In genomic region chr5:14986649-14987387, GRCm38 (mm10) we compare ENCODE assay signal across 24 mouse cellular contexts. TPM values are rescaled to one million over a fixed set of nuclear protein-coding genes. Genes with fewer than 3 reads are reported as not detected.
DNase-seq lines count a peak whose midpoint lies in the region; ATAC-seq and TF ChIP-seq lines count a peak whose summit lies in the region.
"Not testable (repeated sequence)": the region's sequence is repeated elsewhere in the genome, so short reads cannot be mapped to it uniquely, and the experiment has no call there.
"Had no signal": no experiment of that assay in that cellular context is flagged by ENCODE, and none has a peak within 500 bp of the region (broad histone marks: within the 10 kb centered on the region; RNA-seq: fewer than 3 reads in every experiment).

No protein-coding gene starts in this region.

- DNase-seq in hindbrain, embryonic 11.5 days (ENCODE audit: low spot score); midbrain, postnatal 0 days (ENCODE audit: low spot score); stomach, postnatal 0 days (ENCODE audit: low spot score): not testable (repeated sequence)

- H3K27me3 ChIP-seq in forebrain, embryonic 12.5 days; hindbrain, embryonic 11.5 days (ENCODE audit: control insufficient read depth, insufficient read depth, low read length); intestine, postnatal 0 days (replicated peaks; ENCODE audit: control insufficient read depth, insufficient read depth, low read length); limb, embryonic 12.5 days; lung, embryonic 16.5 days (ENCODE audit: control insufficient read depth, insufficient read depth, low read depth, low read length); midbrain, postnatal 0 days (ENCODE audit: insufficient read depth, low read length); stomach, postnatal 0 days (ENCODE audit: control insufficient read depth, insufficient read depth, low read length): not testable (repeated sequence)

- H3K4me3 ChIP-seq in forebrain, embryonic 12.5 days (replicated peaks); hindbrain, embryonic 11.5 days (ENCODE audit: low read depth, low read length); intestine, postnatal 0 days (ENCODE audit: low read depth, low read length); limb, embryonic 12.5 days (replicated peaks); lung, embryonic 16.5 days (ENCODE audit: low read length); midbrain, postnatal 0 days (ENCODE audit: low read depth, low read length); stomach, postnatal 0 days (ENCODE audit: low read depth, low read length): not testable (repeated sequence)

- not testable (repeated sequence) for H3K36me3 ChIP-seq in forebrain, embryonic 12.5 days (replicated peaks); hindbrain, embryonic 11.5 days (ENCODE audit: control insufficient read depth, insufficient read depth, low read length); intestine, postnatal 0 days (ENCODE audit: control insufficient read depth, insufficient read depth); limb, embryonic 12.5 days; lung, embryonic 16.5 days (ENCODE audit: control insufficient read depth, insufficient read depth, low read length); midbrain, postnatal 0 days (ENCODE audit: insufficient read depth, low read length); stomach, postnatal 0 days (ENCODE audit: control insufficient read depth, insufficient read depth, low read length)

- TF ChIP-seq EP300 in stomach, postnatal 0 days (optimal IDR thresholded peaks at IDR 0.05), result not testable (repeated sequence)

- not testable (repeated sequence) for H3K27ac ChIP-seq in forebrain, embryonic 12.5 days; hindbrain, embryonic 11.5 days (ENCODE audit: low read depth, low read length); intestine, postnatal 0 days (ENCODE audit: low read depth, low read length); limb, embryonic 12.5 days; lung, embryonic 16.5 days (ENCODE audit: low read length); midbrain, postnatal 0 days (ENCODE audit: low read depth, low read length); stomach, postnatal 0 days (replicated peaks)

- not testable (repeated sequence) for H3K4me1 ChIP-seq in forebrain, embryonic 12.5 days; hindbrain, embryonic 11.5 days (replicated peaks; ENCODE audit: control insufficient read depth, insufficient read depth, low read length); intestine, postnatal 0 days (replicated peaks; ENCODE audit: control insufficient read depth, insufficient read depth, low read length); limb, embryonic 12.5 days (replicated peaks); lung, embryonic 16.5 days (replicated peaks; ENCODE audit: control insufficient read depth, insufficient read depth, low read length); midbrain, postnatal 0 days (ENCODE audit: insufficient read depth, low read length); stomach, postnatal 0 days (replicated peaks; ENCODE audit: control insufficient read depth, insufficient read depth)

- H3K4me2 ChIP-seq in forebrain, embryonic 12.5 days; hindbrain, embryonic 11.5 days (replicated peaks; ENCODE audit: low read depth, low read length); intestine, postnatal 0 days (replicated peaks; ENCODE audit: low read depth); limb, embryonic 12.5 days; lung, embryonic 16.5 days (ENCODE audit: low read depth, low read length); midbrain, postnatal 0 days (ENCODE audit: low read depth, low read length, poor library complexity, severe bottlenecking); stomach, postnatal 0 days (replicated peaks; ENCODE audit: low read depth): not testable (repeated sequence)

- H3K9ac ChIP-seq in forebrain, embryonic 12.5 days; hindbrain, embryonic 11.5 days (ENCODE audit: low read depth, low read length); intestine, postnatal 0 days (ENCODE audit: low read depth, low read length); limb, embryonic 12.5 days (replicated peaks); lung, embryonic 16.5 days (ENCODE audit: low read length); midbrain, postnatal 0 days (replicated peaks; ENCODE audit: low read length, poor library complexity, severe bottlenecking); stomach, postnatal 0 days (ENCODE audit: low read length): not testable (repeated sequence)

- TF ChIP-seq CTCF in intestine, postnatal 0 days (IDR thresholded peaks at IDR 0.05; ENCODE audit: low read depth), result peak; percentile 13; the same call in 1 of the 2 replicates
- TF ChIP-seq CTCF in midbrain, postnatal 0 days (IDR thresholded peaks at IDR 0.05), result not testable (repeated sequence)
- peak; percentile 22 for TF ChIP-seq CTCF in stomach, postnatal 0 days (IDR thresholded peaks at IDR 0.05; ENCODE audit: low read depth)

- ATAC-seq in forebrain, embryonic 12.5 days (ENCODE audit: low FRiP score), result peak; percentile 71
- peak; percentile 89 for ATAC-seq in hindbrain, embryonic 11.5 days (ENCODE audit: low FRiP score)
- peak; percentile 76 for ATAC-seq in intestine, postnatal 0 days
- ATAC-seq in limb, embryonic 12.5 days (ENCODE audit: insufficient number of reproducible peaks, insufficient read depth, low FRiP score, low TSS enrichment, low read depth), result peak; percentile 47; the same call in 1 of the 2 replicates
- ATAC-seq in lung, embryonic 16.5 days (ENCODE audit: low read depth), result 0 out of 2 replicates have a peak, but pooled peaks have one; percentile 38
- peak; percentile 76 for ATAC-seq in midbrain, postnatal 0 days (ENCODE audit: low FRiP score)
- peak; percentile 61; the same call in 1 of the 2 replicates for ATAC-seq in stomach, postnatal 0 days (ENCODE audit: low FRiP score, low TSS enrichment)

- 46% methylated on average over 6 of the region's 6 CpGs for WGBS in forebrain, embryonic 12.5 days
- 42% methylated on average over 5 of the region's 6 CpGs for WGBS in hindbrain, embryonic 11.5 days
- WGBS in intestine, postnatal 0 days, result 37% methylated on average over 5 of the region's 6 CpGs
- 46% methylated on average over 6 of the region's 6 CpGs for WGBS in limb, embryonic 12.5 days
- WGBS in lung, embryonic 16.5 days, result 35% methylated on average over 5 of the region's 6 CpGs
- WGBS in midbrain, postnatal 0 days, result 40% methylated on average over 5 of the region's 6 CpGs
- 40% methylated on average over 5 of the region's 6 CpGs for WGBS in stomach, postnatal 0 days

- H3K9me3 ChIP-seq in forebrain, embryonic 12.5 days, result peaks cover 20% of the 10 kb centered on the region
- not testable (repeated sequence) for H3K9me3 ChIP-seq in hindbrain, embryonic 11.5 days (ENCODE audit: control insufficient read depth, low read length); intestine, postnatal 0 days (ENCODE audit: control insufficient read depth); lung, embryonic 16.5 days (ENCODE audit: control insufficient read depth, low read length); stomach, postnatal 0 days (ENCODE audit: control insufficient read depth, low read length)
- peaks cover 26% of the 10 kb centered on the region for H3K9me3 ChIP-seq in limb, embryonic 12.5 days
- H3K9me3 ChIP-seq in midbrain, postnatal 0 days (ENCODE audit: low read length), result peaks cover 16% of the 10 kb centered on the region

RNA-seq across cellular contexts. Expression of gene Gm10354, which starts 8.1 kb away (rescaled TPM):
- polyA plus RNA-seq in forebrain, embryonic 12.5 days (2016; fragmentation: Nextera tagmentation; extraction: Ambion mirVana), result not detected in 2 replicates
- not detected in 2 replicates for polyA plus RNA-seq in hindbrain, embryonic 11.5 days (2014; fragmentation: Nextera tagmentation; extraction: Ambion mirVana)
- polyA plus RNA-seq in intestine, postnatal 0 days (2015; fragmentation: Nextera tagmentation; extraction: Ambion mirVana), result not detected in 2 replicates
- polyA plus RNA-seq in limb, embryonic 12.5 days (2016; fragmentation: Nextera tagmentation; extraction: Ambion mirVana), result not detected in 2 replicates
- not detected in 2 replicates for polyA plus RNA-seq in lung, embryonic 16.5 days (2015; fragmentation: Nextera tagmentation; extraction: Ambion mirVana)
- not detected in 2 replicates for total RNA-seq in midbrain, postnatal 0 days (2014; rRNA removed)
- polyA plus RNA-seq in midbrain, postnatal 0 days (2015; fragmentation: Nextera tagmentation; extraction: Ambion mirVana), result not detected in 2 replicates
- not detected in 2 replicates for polyA plus RNA-seq in stomach, postnatal 0 days (2015; fragmentation: Nextera tagmentation; extraction: Ambion mirVana)
- total RNA-seq: adrenal gland, adult 2 months; gastrocnemius, postnatal 14 days; heart, adult 18-20 months; heart, postnatal 14 days; layer of hippocampus, postnatal 10 days; left cerebral cortex, adult 8-10 months; megakaryocyte-erythroid progenitor cell, adult 5-6 weeks; neutrophil, adult 5-6 weeks had no signal
- polyA plus RNA-seq: adrenal gland, adult 2 months; cerebellum, adult 2 months; erythroblast, embryonic 14.5 days; forebrain, embryonic 15.5 days; hindbrain, embryonic 16.5 days; kidney, adult 2 months; limb, embryonic 10.5 days; liver, embryonic 15.5 days; urinary bladder, adult 2 months had no signal

RNA-seq across cellular contexts. Expression of gene Gm17019, which starts 46.0 kb away (rescaled TPM):
- polyA plus RNA-seq in forebrain, embryonic 12.5 days (2016; fragmentation: Nextera tagmentation; extraction: Ambion mirVana), result not detected in 2 replicates
- not detected in 2 replicates for polyA plus RNA-seq in hindbrain, embryonic 11.5 days (2014; fragmentation: Nextera tagmentation; extraction: Ambion mirVana)
- polyA plus RNA-seq in intestine, postnatal 0 days (2015; fragmentation: Nextera tagmentation; extraction: Ambion mirVana), result not detected in 2 replicates
- not detected in 2 replicates for polyA plus RNA-seq in limb, embryonic 12.5 days (2016; fragmentation: Nextera tagmentation; extraction: Ambion mirVana)
- polyA plus RNA-seq in lung, embryonic 16.5 days (2015; fragmentation: Nextera tagmentation; extraction: Ambion mirVana), result not detected in 2 replicates
- not detected in 2 replicates for total RNA-seq in midbrain, postnatal 0 days (2014; rRNA removed)
- not detected in 2 replicates for polyA plus RNA-seq in midbrain, postnatal 0 days (2015; fragmentation: Nextera tagmentation; extraction: Ambion mirVana)
- not detected in 2 replicates for polyA plus RNA-seq in stomach, postnatal 0 days (2015; fragmentation: Nextera tagmentation; extraction: Ambion mirVana)
- total RNA-seq: adrenal gland, adult 2 months; gastrocnemius, postnatal 14 days; heart, adult 18-20 months; heart, postnatal 14 days; layer of hippocampus, postnatal 10 days; left cerebral cortex, adult 8-10 months; megakaryocyte-erythroid progenitor cell, adult 5-6 weeks; neutrophil, adult 5-6 weeks had no signal
- polyA plus RNA-seq: adrenal gland, adult 2 months; cerebellum, adult 2 months; erythroblast, embryonic 14.5 days; forebrain, embryonic 15.5 days; hindbrain, embryonic 16.5 days; kidney, adult 2 months; limb, embryonic 10.5 days; liver, embryonic 15.5 days; thymus, postnatal 0 days; urinary bladder, adult 2 months had no signal

RNA-seq across cellular contexts. Expression of gene Speer4e, which starts 48.6 kb away (rescaled TPM):
- polyA plus RNA-seq in forebrain, embryonic 12.5 days (2016; fragmentation: Nextera tagmentation; extraction: Ambion mirVana), result not detected in 2 replicates
- not detected in 2 replicates for polyA plus RNA-seq in hindbrain, embryonic 11.5 days (2014; fragmentation: Nextera tagmentation; extraction: Ambion mirVana)
- polyA plus RNA-seq in intestine, postnatal 0 days (2015; fragmentation: Nextera tagmentation; extraction: Ambion mirVana), result not detected in 2 replicates
- polyA plus RNA-seq in limb, embryonic 12.5 days (2016; fragmentation: Nextera tagmentation; extraction: Ambion mirVana), result not detected in 2 replicates
- polyA plus RNA-seq in lung, embryonic 16.5 days (2015; fragmentation: Nextera tagmentation; extraction: Ambion mirVana), result not detected in 2 replicates
- not detected in 2 replicates for total RNA-seq in midbrain, postnatal 0 days (2014; rRNA removed)
- not detected in 2 replicates for polyA plus RNA-seq in midbrain, postnatal 0 days (2015; fragmentation: Nextera tagmentation; extraction: Ambion mirVana)
- polyA plus RNA-seq in stomach, postnatal 0 days (2015; fragmentation: Nextera tagmentation; extraction: Ambion mirVana), result 0.21 TPM in 1 of 2 replicates, not detected in the other
- total RNA-seq: adrenal gland, adult 2 months; gastrocnemius, postnatal 14 days; heart, adult 18-20 months; heart, postnatal 14 days; layer of hippocampus, postnatal 10 days; left cerebral cortex, adult 8-10 months; megakaryocyte-erythroid progenitor cell, adult 5-6 weeks; neutrophil, adult 5-6 weeks had no signal
- polyA plus RNA-seq: adrenal gland, adult 2 months; cerebellum, adult 2 months; erythroblast, embryonic 14.5 days; forebrain, embryonic 15.5 days; hindbrain, embryonic 16.5 days; kidney, adult 2 months; limb, embryonic 10.5 days; liver, embryonic 15.5 days; thymus, postnatal 0 days; urinary bladder, adult 2 months had no signal

Comparison
In these comparisons a context has a peak if more than half of its experiments do, and no peak if none do; other contexts are left out.
1. ATAC-seq: peak in every context shown above with its lines; median percentile 89 in hindbrain, embryonic 11.5 days; 76 in intestine, postnatal 0 days; 76 in midbrain, postnatal 0 days; 71 in forebrain, embryonic 12.5 days; 61 in stomach, postnatal 0 days; 47 in limb, embryonic 12.5 days; 38 in lung, embryonic 16.5 days.